Mouse (Mus musculus): ENCODE measurements around the gene Hspa1a. TPM values are rescaled to one million over a fixed set of nuclear protein-coding genes. Genes with fewer than 3 reads are reported as not detected.

Gene Hspa1a
- polyA plus RNA-seq, 1 experiment = 14.6 TPM

Other genes starting within 250 kb of the Hspa1a start
- gene C4b, start 228.3 kb downstream of the Hspa1a start, polyA plus RNA-seq (2012; rRNA removed) = 18.8 and 22.8 TPM in 2 replicates
- 0.04 TPM in 1 of 2 replicates, not detected in the other for gene Cyp21a1, start 167.6 kb downstream of the Hspa1a start, polyA plus RNA-seq (2012; rRNA removed)
- gene Stk19, start 135.2 kb downstream of the Hspa1a start, polyA plus RNA-seq (2012; rRNA removed) = 71.8 and 77.6 TPM in 2 replicates
- gene Dxo, start 135.1 kb downstream of the Hspa1a start, polyA plus RNA-seq (2012; rRNA removed) = 47.3 and 56.4 TPM in 2 replicates
- gene Skiv2l, start 121.9 kb downstream of the Hspa1a start, polyA plus RNA-seq (2012; rRNA removed) = 72.8 and 77.5 TPM in 2 replicates
- gene Nelfe, start 121.8 kb downstream of the Hspa1a start, polyA plus RNA-seq (2012; rRNA removed) = 60.8 and 66.2 TPM in 2 replicates
- gene Cfb, start 109.6 kb downstream of the Hspa1a start, polyA plus RNA-seq (2012; rRNA removed) = 0.29 and 0.44 TPM in 2 replicates
- 7.5 and 8.8 TPM in 2 replicates for gene Zbtb12, start 92.7 kb downstream of the Hspa1a start, polyA plus RNA-seq (2012; rRNA removed)
- gene Gm20547, start 90.1 kb downstream of the Hspa1a start, polyA plus RNA-seq (2012; rRNA removed) = 0.08 TPM in 1 of 2 replicates, not detected in the other
- 2.9 and 3.2 TPM in 2 replicates for gene C2, start 73.9 kb downstream of the Hspa1a start, polyA plus RNA-seq (2012; rRNA removed)
- 268 and 290 TPM in 2 replicates for gene Ehmt2, start 73.7 kb downstream of the Hspa1a start, polyA plus RNA-seq (2012; rRNA removed)
- gene Slc44a4, start 57.7 kb downstream of the Hspa1a start, polyA plus RNA-seq (2012; rRNA removed) = 0.27 and 0.38 TPM in 2 replicates
- 48.7 and 53.6 TPM in 2 replicates for gene Neu1, start 40.9 kb downstream of the Hspa1a start, polyA plus RNA-seq (2012; rRNA removed)
- 10.9 and 13.4 TPM in 2 replicates for gene Hspa1b, start 12.9 kb downstream of the Hspa1a start, polyA plus RNA-seq (2012; rRNA removed)
- 0.20 TPM in 1 of 2 replicates, not detected in the other for gene Gm20481, start 2.2 kb downstream of the Hspa1a start, polyA plus RNA-seq (2012; rRNA removed)
- gene Hspa1l, start 547 bp upstream of the Hspa1a start, polyA plus RNA-seq (2012; rRNA removed) = 0.40 and 0.74 TPM in 2 replicates
- gene Lsm2, start 9.7 kb upstream of the Hspa1a start, polyA plus RNA-seq (2012; rRNA removed) = 43.9 and 49.7 TPM in 2 replicates
- gene Vars, start 28.8 kb upstream of the Hspa1a start, polyA plus RNA-seq (2012; rRNA removed) = 48.2 and 55.1 TPM in 2 replicates
- 0.48 and 0.59 TPM in 2 replicates for gene Vwa7, start 44.4 kb upstream of the Hspa1a start, polyA plus RNA-seq (2012; rRNA removed)
- 1.5 and 2.6 TPM in 2 replicates for gene Sapcd1, start 55.9 kb upstream of the Hspa1a start, polyA plus RNA-seq (2012; rRNA removed)
- gene Msh5, start 74.6 kb upstream of the Hspa1a start, polyA plus RNA-seq (2012; rRNA removed) = 1.5 and 2.0 TPM in 2 replicates
- gene Clic1, start 77.8 kb upstream of the Hspa1a start, polyA plus RNA-seq (2012; rRNA removed) = 26.4 and 28.5 TPM in 2 replicates
- 40.8 and 42.8 TPM in 2 replicates for gene Ddah2, start 86.9 kb upstream of the Hspa1a start, polyA plus RNA-seq (2012; rRNA removed)
- not detected in 2 replicates for gene Ly6g6c, start 93.2 kb upstream of the Hspa1a start, polyA plus RNA-seq (2012; rRNA removed)
- gene Mpig6b, start 94.0 kb upstream of the Hspa1a start, polyA plus RNA-seq (2012; rRNA removed) = 0.04 TPM in 2 replicates
- 65.5 and 71.7 TPM in 2 replicates for gene Ly6g6e, start 104.7 kb upstream of the Hspa1a start, polyA plus RNA-seq (2012; rRNA removed)
- 2.3 and 2.9 TPM in 2 replicates for gene Ly6g6d, start 105.9 kb upstream of the Hspa1a start, polyA plus RNA-seq (2012; rRNA removed)
- 0.10 and 0.27 TPM in 2 replicates for gene Ly6g6f, start 113.5 kb upstream of the Hspa1a start, polyA plus RNA-seq (2012; rRNA removed)
- 144 and 159 TPM in 2 replicates for gene Abhd16a, start 117.1 kb upstream of the Hspa1a start, polyA plus RNA-seq (2012; rRNA removed)
- 0.38 TPM in 1 of 2 replicates, not detected in the other for gene Ly6g5c, start 136.1 kb upstream of the Hspa1a start, polyA plus RNA-seq (2012; rRNA removed)
- gene Ly6g5b, start 143.3 kb upstream of the Hspa1a start, polyA plus RNA-seq (2012; rRNA removed) = 1.2 and 2.0 TPM in 2 replicates
- gene Gpank1, start 149.3 kb upstream of the Hspa1a start, polyA plus RNA-seq (2012; rRNA removed) = 18.9 and 20.2 TPM in 2 replicates
- 173 and 179 TPM in 2 replicates for gene Csnk2b, start 149.9 kb upstream of the Hspa1a start, polyA plus RNA-seq (2012; rRNA removed)
- gene D17H6S53E, start 154.2 kb upstream of the Hspa1a start, polyA plus RNA-seq (2012; rRNA removed) = 8.2 and 9.1 TPM in 2 replicates
- 0.40 and 0.78 TPM in 2 replicates for gene Apom, start 159.9 kb upstream of the Hspa1a start, polyA plus RNA-seq (2012; rRNA removed)
- gene Bag6, start 163.0 kb upstream of the Hspa1a start, polyA plus RNA-seq (2012; rRNA removed) = 199 and 213 TPM in 2 replicates
- gene Prrc2a, start 192.7 kb upstream of the Hspa1a start, polyA plus RNA-seq (2012; rRNA removed) = 261 and 306 TPM in 2 replicates
- gene Aif1, start 203.9 kb upstream of the Hspa1a start, polyA plus RNA-seq (2012; rRNA removed) = 11.2 and 17.2 TPM in 2 replicates
- 14.3 and 20.7 TPM in 2 replicates for gene Lst1, start 216.3 kb upstream of the Hspa1a start, polyA plus RNA-seq (2012; rRNA removed)
- gene Ltb, start 222.3 kb upstream of the Hspa1a start, polyA plus RNA-seq (2012; rRNA removed) = 0.78 and 0.88 TPM in 2 replicates
- 0.11 and 0.14 TPM in 2 replicates for gene Tnf, start 229.9 kb upstream of the Hspa1a start, polyA plus RNA-seq (2012; rRNA removed)
- gene Lta, start 233.2 kb upstream of the Hspa1a start, polyA plus RNA-seq (2012; rRNA removed) = 0.06 and 0.17 TPM in 2 replicates
- gene Gm16181, start 248.7 kb upstream of the Hspa1a start, polyA plus RNA-seq (2012; rRNA removed) = not detected in 2 replicates